ENCODE assay signal across 8 mouse cellular contexts in genomic region chr2:28842042-28842441, GRCm38 (mm10). TPM values are rescaled to one million over a fixed set of nuclear protein-coding genes. Genes with fewer than 3 reads are reported as not detected.
DNase-seq lines count a peak whose midpoint lies in the region; ATAC-seq and TF ChIP-seq lines count a peak whose summit lies in the region.
"Had no signal": no experiment of that assay in that cellular context is flagged by ENCODE, and none has a peak within 500 bp of the region (broad histone marks: within the 10 kb centered on the region; RNA-seq: fewer than 3 reads in every experiment).

No protein-coding gene starts in this region.

- no peaks in the 10 kb centered on the region for H3K9me3 ChIP-seq in lung, embryonic 14.5 days (ENCODE audit: low read depth, low read length)
- H3K9me3 ChIP-seq in intestine, embryonic 16.5 days (ENCODE audit: control insufficient read depth, low read length) = no peaks in the 10 kb centered on the region
- no peaks in the 10 kb centered on the region for H3K9me3 ChIP-seq in neural tube, embryonic 13.5 days

- peak overlapping the region; percentile 90 for H3K4me2 ChIP-seq in lung, embryonic 14.5 days
- H3K4me2 ChIP-seq in intestine, embryonic 16.5 days (ENCODE audit: low read depth, low read length) = peak overlapping the region; percentile 88
- H3K4me2 ChIP-seq in neural tube, embryonic 13.5 days = peak overlapping the region; percentile 99

- peaks cover 22% of the 10 kb centered on the region for H3K36me3 ChIP-seq in lung, embryonic 14.5 days (ENCODE audit: insufficient read depth)
- peaks cover 7% of the 10 kb centered on the region; the same call in 1 of the 2 replicates for H3K36me3 ChIP-seq in intestine, embryonic 16.5 days (ENCODE audit: control insufficient read depth, insufficient read depth, low read length)
- peaks cover 22% of the 10 kb centered on the region for H3K36me3 ChIP-seq in neural tube, embryonic 13.5 days

- H3K4me1 ChIP-seq in lung, embryonic 14.5 days (ENCODE audit: insufficient read depth) = peaks cover 12% of the 10 kb centered on the region
- peaks cover 5% of the 10 kb centered on the region for H3K4me1 ChIP-seq in lung, adult 2 months (ENCODE audit: control insufficient read depth, insufficient read depth, low read length)
- peaks cover 3% of the 10 kb centered on the region; the same call in 1 of the 2 replicates for H3K4me1 ChIP-seq in embryonic fibroblast, embryonic 13.5 days (ENCODE audit: control insufficient read depth, insufficient read depth, low read length)
- peaks cover 25% of the 10 kb centered on the region for H3K4me1 ChIP-seq in intestine, embryonic 16.5 days (ENCODE audit: control insufficient read depth, insufficient read depth, low read length)
- peaks cover 48% of the 10 kb centered on the region for H3K4me1 ChIP-seq in neural tube, embryonic 13.5 days (replicated peaks)

- H3K4me3 ChIP-seq in lung, embryonic 14.5 days (ENCODE audit: low read depth, low read length) = peak overlapping the region; percentile 97; the same call in 1 of the 2 replicates
- H3K4me3 ChIP-seq in lung, adult 2 months (replicated peaks; ENCODE audit: extremely low read depth, low read depth, low read length) = no peak overlapping the region
- peak overlapping the region; percentile 74 for H3K4me3 ChIP-seq in embryonic fibroblast, embryonic 13.5 days (ENCODE audit: insufficient read depth, low read length)
- H3K4me3 ChIP-seq in intestine, embryonic 16.5 days (ENCODE audit: low read length) = no peak overlapping the region; the same call in 1 of the 2 replicates
- H3K4me3 ChIP-seq in neural tube, embryonic 13.5 days = peak overlapping the region; percentile 85; the same call in 1 of the 2 replicates

- TF ChIP-seq POLR2A in lung, adult 2 months (IDR thresholded peaks at IDR 0.05; ENCODE audit: borderline replicate concordance, extremely low read depth, low read depth, low read length) = no peak
- no peak for TF ChIP-seq POLR2A in embryonic fibroblast, embryonic 13.5 days (IDR thresholded peaks at IDR 0.05; ENCODE audit: low read depth, low read length)

- H3K27ac ChIP-seq in lung, embryonic 14.5 days (ENCODE audit: low read depth) = no peak overlapping the region
- no peak overlapping the region for H3K27ac ChIP-seq in embryonic fibroblast, embryonic 13.5 days (ENCODE audit: insufficient read depth, low read length)
- H3K27ac ChIP-seq in intestine, embryonic 16.5 days (ENCODE audit: low read length) = no peak overlapping the region
- H3K27ac ChIP-seq in neural tube, embryonic 13.5 days (replicated peaks) = no peak overlapping the region

- H3K27me3 ChIP-seq in lung, embryonic 14.5 days (ENCODE audit: insufficient read depth, low read length) = no peaks in the 10 kb centered on the region
- H3K27me3 ChIP-seq in intestine, embryonic 16.5 days (replicated peaks; ENCODE audit: control insufficient read depth, insufficient read depth, low read length) = no peaks in the 10 kb centered on the region
- no peaks in the 10 kb centered on the region for H3K27me3 ChIP-seq in neural tube, embryonic 13.5 days

- WGBS in lung, embryonic 14.5 days = 78% methylated on average over 3 of the region's 3 CpGs
- WGBS in lung, adult 2 months = 55% methylated on average over 3 of the region's 3 CpGs
- WGBS in intestine, embryonic 16.5 days = 54% methylated on average over 3 of the region's 3 CpGs
- 88% methylated on average over 3 of the region's 3 CpGs for WGBS in neural tube, embryonic 13.5 days

- H3K9ac ChIP-seq in lung, embryonic 14.5 days = 0 out of 2 replicates have a peak overlapping the region, but pooled peaks have one; percentile 11
- H3K9ac ChIP-seq in intestine, embryonic 16.5 days (ENCODE audit: low read depth, low read length) = no peak overlapping the region
- peak overlapping the region; percentile 87 for H3K9ac ChIP-seq in neural tube, embryonic 13.5 days

- no peak for TF ChIP-seq CTCF in lung, embryonic 14.5 days (IDR thresholded peaks at IDR 0.05; ENCODE audit: low read depth)
- TF ChIP-seq CTCF in lung, adult 2 months (IDR thresholded peaks at IDR 0.05; ENCODE audit: insufficient read depth, low read length) = no peak
- TF ChIP-seq CTCF in embryonic fibroblast, embryonic 13.5 days (IDR thresholded peaks at IDR 0.05; ENCODE audit: borderline replicate concordance, insufficient read depth, low read length) = no peak

- DNase-seq in lung, embryonic 14.5 days = no peak
- no peak for DNase-seq in lung, adult 2 months
- DNase-seq in frontal cortex, postnatal 36 days (ENCODE audit: low spot score in 2 of 2) = no peak
- no peak for DNase-seq in layer of hippocampus, postnatal 10 days (ENCODE audit: low spot score in 2 of 2)
- DNase-seq: heart, postnatal 36 days had no signal

- ATAC-seq in lung, embryonic 14.5 days (ENCODE audit: insufficient read depth) = no peak
- no peak for ATAC-seq in intestine, embryonic 16.5 days
- ATAC-seq in neural tube, embryonic 13.5 days (ENCODE audit: low read depth) = no peak

RNA-seq across cellular contexts. Expression of gene Ddx31, which starts 1.8 kb away (rescaled TPM):
- polyA plus RNA-seq in lung, embryonic 14.5 days (2014; fragmentation: Nextera tagmentation; extraction: Ambion mirVana) = 15.6 and 16.5 TPM in 2 replicates
- 2.8 and 3.8 TPM in 2 replicates for polyA plus RNA-seq in lung, adult 2 months (2012; rRNA removed)
- 9.3 and 11.6 TPM in 2 replicates for polyA plus RNA-seq in embryonic fibroblast, embryonic 13.5 days (2011; ENCODE audit: insufficient read length, low read depth, missing spikeins)
- 10.5 and 11.4 TPM in 2 replicates for polyA plus RNA-seq in intestine, embryonic 16.5 days (2015; fragmentation: Nextera tagmentation; extraction: Ambion mirVana)
- polyA plus RNA-seq in neural tube, embryonic 13.5 days (2015; fragmentation: Nextera tagmentation; extraction: Ambion mirVana) = 10.3 and 10.5 TPM in 2 replicates
- total RNA-seq in layer of hippocampus, postnatal 10 days (2021) = 1 to 10 TPM; 9.1 TPM

RNA-seq across cellular contexts. Expression of gene Gtf3c4, which starts 1.9 kb away (rescaled TPM):
- 27.8 and 29.0 TPM in 2 replicates for polyA plus RNA-seq in lung, embryonic 14.5 days (2014; fragmentation: Nextera tagmentation; extraction: Ambion mirVana)
- 8.6 and 10.2 TPM in 2 replicates for polyA plus RNA-seq in lung, adult 2 months (2012; rRNA removed)
- polyA plus RNA-seq in embryonic fibroblast, embryonic 13.5 days (2011; ENCODE audit: insufficient read length, low read depth, missing spikeins) = 21.7 and 27.0 TPM in 2 replicates
- 7.1 and 7.4 TPM in 2 replicates for polyA plus RNA-seq in intestine, embryonic 16.5 days (2015; fragmentation: Nextera tagmentation; extraction: Ambion mirVana)
- 16.9 and 17.6 TPM in 2 replicates for polyA plus RNA-seq in neural tube, embryonic 13.5 days (2015; fragmentation: Nextera tagmentation; extraction: Ambion mirVana)
- total RNA-seq in layer of hippocampus, postnatal 10 days (2021) = 10 to 100 TPM; 40.3 to 46.9 TPM

Comparison
In these comparisons a context has a peak if more than half of its experiments do, and no peak if none do; other contexts are left out.
1. H3K4me3 ChIP-seq: peak in lung, embryonic 14.5 days (single experiment), embryonic fibroblast, embryonic 13.5 days (single experiment) and neural tube, embryonic 13.5 days (single experiment); none in lung, adult 2 months (single experiment) and intestine, embryonic 16.5 days (single experiment).
2. Peak in every context shown above with its lines, with median percentiles within 50 percentile points of each other: H3K4me2 ChIP-seq.